Mouse (Mus musculus): Measurements from ENCODE around the gene Oas1h.
"Not testable (repeated sequence)": the region's sequence is repeated elsewhere in the genome, so short reads cannot be mapped to it uniquely, and the experiment has no call there.

DNA sequence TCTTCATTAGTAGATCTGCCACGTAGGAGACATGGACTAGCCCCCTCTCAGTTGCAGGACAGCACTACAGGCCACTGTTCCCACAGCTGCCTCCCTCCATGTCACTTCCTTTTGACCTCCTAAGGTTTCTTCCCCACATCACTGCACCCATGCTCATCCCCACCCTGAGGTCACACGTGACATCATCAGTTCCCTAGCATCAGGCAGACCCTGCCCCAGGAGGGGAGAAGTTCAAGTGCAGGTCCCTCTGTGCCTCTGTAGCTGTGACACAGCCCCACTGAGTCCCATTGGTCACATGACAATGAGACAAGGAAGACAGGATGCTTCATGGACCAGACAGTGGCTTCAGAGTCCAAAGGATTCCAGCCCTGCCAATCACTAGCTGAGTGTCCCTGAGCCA is 16.2 kb downstream of the Oas1h start:
- TF ChIP-seq MAFK (IDR thresholded peaks at IDR 0.05; ENCODE audit: insufficient read depth, low read depth, low read length); HCFC1 (IDR thresholded peaks at IDR 0.05; ENCODE audit: borderline replicate concordance, insufficient read depth, low read length); ZNF384 (IDR thresholded peaks at IDR 0.05; ENCODE audit: low read depth, low read length); ZC3H11A (IDR thresholded peaks at IDR 0.05; ENCODE audit: borderline replicate concordance, low read depth, low read length); CHD2 (IDR thresholded peaks at IDR 0.05; ENCODE audit: low read depth, low read length): not testable (repeated sequence)

All from ES-E14 (cell line).